Mouse (Mus musculus) gastrocnemius, postnatal 25 days (tissue): ENCODE results near the gene Egflam. TPM values are rescaled to one million over a fixed set of nuclear protein-coding genes. Genes with fewer than 3 reads are reported as not detected.
A peak's percentile ranks its signal among the peaks of the same experiment; 100 is the strongest.

Experiments
- DNase-seq: peaks from one replicate; pipeline ENCODE4 v3.0.0; 2022
- total RNA-seq, 2 experiments: library from RNA; stranded (reverse); gene quantifications; 1 replicate in 1 of 2; 2 replicates in 1 of 2; pipeline ENCODE4 v1.2.3; 2021

Egflam gene
- total RNA-seq, 2 experiments from 2014 or later = 10.3 to 11.9 TPM

- DNase-seq = no peak
These were observed 105.3 kb downstream of the Egflam start for GRCm38 (mm10) chr15:7292854-7293253.

GRCm38 (mm10) chr15:7290003-7290402, 108.2 kb downstream of the Egflam start:
- DNase-seq = no peak

GRCm38 (mm10) chr15:7289516-7289915, 108.7 kb downstream of the Egflam start:
- peak; percentile 13 for DNase-seq

GRCm38 (mm10) chr15:7288841-7289424, 109.3 kb downstream of the Egflam start:
- no peak for DNase-seq

GRCm38 (mm10) chr15:7287911-7288310, 110.3 kb downstream of the Egflam start:
- DNase-seq = no peak

- DNase-seq = no peak
These were observed 116.6 kb downstream of the Egflam start for GRCm38 (mm10) chr15:7281579-7281978.

- peak; percentile 72 for DNase-seq
These were observed 134.4 kb downstream of the Egflam start for GRCm38 (mm10) chr15:7263822-7264221.

- DNase-seq = no peak
These were observed 134.9 kb downstream of the Egflam start for GRCm38 (mm10) chr15:7263339-7263738.

GRCm38 (mm10) chr15:7261371-7261770, 136.8 kb downstream of the Egflam start:
- DNase-seq = no peak

GRCm38 (mm10) chr15:7256577-7256976, 141.6 kb downstream of the Egflam start:
- no peak for DNase-seq

GRCm38 (mm10) chr15:7253326-7253725, 144.9 kb downstream of the Egflam start:
- no peak for DNase-seq

- no peak for DNase-seq
These were observed 146.0 kb downstream of the Egflam start for GRCm38 (mm10) chr15:7252106-7252636.

GRCm38 (mm10) chr15:7251042-7251441, 147.2 kb downstream of the Egflam start:
- no peak for DNase-seq

GRCm38 (mm10) chr15:7249216-7249615, 149.0 kb downstream of the Egflam start:
- no peak for DNase-seq

GRCm38 (mm10) chr15:7247321-7247720, 150.9 kb downstream of the Egflam start:
- DNase-seq = no peak

- no peak for DNase-seq
These were observed 155.9 kb downstream of the Egflam start for GRCm38 (mm10) chr15:7242161-7242850.

- no peak for DNase-seq
These were observed 157.2 kb downstream of the Egflam start for GRCm38 (mm10) chr15:7240950-7241349.

- DNase-seq = no peak
These were observed 158.3 kb downstream of the Egflam start for GRCm38 (mm10) chr15:7239904-7240303.

GRCm38 (mm10) chr15:7233393-7234090, 164.7 kb downstream of the Egflam start:
- DNase-seq = no peak

- DNase-seq = peak; percentile 72
These were observed 172.0 kb downstream of the Egflam start for GRCm38 (mm10) chr15:7226225-7226624.

- DNase-seq = peak; percentile 43
These were observed 173.9 kb downstream of the Egflam start for GRCm38 (mm10) chr15:7224151-7224775.

GRCm38 (mm10) chr15:7222809-7223208, 175.4 kb downstream of the Egflam start:
- peak; percentile 77 for DNase-seq

GRCm38 (mm10) chr15:7217273-7217598, 181.0 kb downstream of the Egflam start:
- DNase-seq = no peak
